In the genomic region with DNA sequence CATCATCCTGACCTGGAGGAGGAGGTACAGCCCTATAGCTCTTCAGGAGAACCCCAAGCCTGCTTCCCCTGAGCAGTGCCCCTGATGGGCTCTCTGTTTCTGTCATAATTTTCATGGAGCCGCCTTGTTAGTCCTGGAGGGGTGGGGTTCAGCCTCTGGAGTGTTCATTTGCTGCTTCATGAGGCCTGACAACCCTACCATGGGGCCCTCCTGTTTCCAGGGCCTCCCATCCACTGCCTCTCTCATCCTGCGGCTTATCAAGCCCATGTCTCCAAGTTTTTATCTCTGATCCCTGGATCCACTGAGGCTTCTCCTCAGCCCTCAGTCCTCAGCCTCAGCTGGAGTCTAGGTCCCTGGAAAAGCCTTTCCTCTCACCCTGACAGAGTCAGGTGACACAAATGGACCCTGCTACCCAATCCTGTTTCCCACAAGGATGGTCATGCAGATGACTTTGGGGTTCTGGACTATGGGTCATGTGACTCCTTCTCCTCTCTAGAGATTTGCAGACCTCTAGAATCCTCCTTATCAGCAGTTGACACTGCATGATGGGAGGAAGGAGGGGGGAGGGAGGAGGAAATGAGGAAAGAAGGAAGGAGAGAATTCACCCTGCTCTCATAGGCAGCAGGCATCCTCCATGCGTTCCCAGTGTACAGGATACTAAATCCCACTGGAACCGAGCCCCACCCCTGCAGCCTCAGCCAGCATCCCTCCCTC, we compare ENCODE assay signal across 26 mouse cellular contexts. TPM values are rescaled to one million over a fixed set of nuclear protein-coding genes. Genes with fewer than 3 reads are reported as not detected.
DNase-seq lines count a peak whose midpoint lies in the region; ATAC-seq and TF ChIP-seq lines count a peak whose summit lies in the region.
"Had no signal": no experiment of that assay in that cellular context is flagged by ENCODE, and none has a peak within 500 bp of the region (broad histone marks: within the 10 kb centered on the region; RNA-seq: fewer than 3 reads in every experiment).

No protein-coding gene starts in this region.

- peak overlapping the region; percentile 29 for H3K9ac ChIP-seq in liver, embryonic 16.5 days (ENCODE audit: low read depth, low read length)
- H3K9ac ChIP-seq: embryonic facial prominence, embryonic 12.5 days; limb, embryonic 13.5 days; lung, embryonic 15.5 days; midbrain, embryonic 12.5 days had no signal

- DNase-seq in 416B (ENCODE audit: low read depth) = peak; percentile 80
- no peak for DNase-seq in right cerebral cortex, adult 18-20 months
- no peak for DNase-seq in thymus, postnatal 36 days
- no peak for DNase-seq in frontal cortex, postnatal 36 days (ENCODE audit: low spot score in 2 of 2)
- DNase-seq: adrenal gland, postnatal 36 days; cerebellum, adult 8-10 months; kidney, adult 9 months; kidney, postnatal 36 days; lung, postnatal 4 days; right cerebral cortex, postnatal 14 days; spleen, adult 18-20 months; thymus, adult 2 months had no signal

- H3K4me3 ChIP-seq in C2C12 (ENCODE audit: insufficient read depth, poor library complexity, severe bottlenecking) = no peak overlapping the region
- H3K4me3 ChIP-seq in liver, embryonic 16.5 days (ENCODE audit: low read depth, low read length) = no peak overlapping the region
- H3K4me3 ChIP-seq: embryonic facial prominence, embryonic 12.5 days; limb, embryonic 13.5 days; lung, embryonic 15.5 days; midbrain, embryonic 12.5 days had no signal

- no peaks in the 10 kb centered on the region for H3K9me3 ChIP-seq in liver, embryonic 16.5 days (replicated peaks; ENCODE audit: control insufficient read depth, low read length)
- H3K9me3 ChIP-seq: embryonic facial prominence, embryonic 12.5 days; limb, embryonic 13.5 days; lung, embryonic 15.5 days; midbrain, embryonic 12.5 days had no signal

- H3K4me2 ChIP-seq in liver, embryonic 16.5 days (ENCODE audit: low read depth, low read length) = peak overlapping the region; percentile 6; the same call in 1 of the 2 replicates
- H3K4me2 ChIP-seq: embryonic facial prominence, embryonic 12.5 days; limb, embryonic 13.5 days; lung, embryonic 15.5 days; midbrain, embryonic 12.5 days had no signal

- H3K4me1 ChIP-seq in liver, embryonic 16.5 days (ENCODE audit: control insufficient read depth, low read depth, low read length) = peaks cover 17% of the 10 kb centered on the region
- H3K4me1 ChIP-seq: embryonic facial prominence, embryonic 12.5 days; lung, embryonic 15.5 days; midbrain, embryonic 12.5 days had no signal

- H3K36me3 ChIP-seq in C2C12 (ENCODE audit: control insufficient read depth, insufficient read depth) = no peaks in the 10 kb centered on the region
- no peaks in the 10 kb centered on the region for H3K36me3 ChIP-seq in liver, embryonic 16.5 days (ENCODE audit: control insufficient read depth, insufficient read depth)
- H3K36me3 ChIP-seq: embryonic facial prominence, embryonic 12.5 days; limb, embryonic 13.5 days; lung, embryonic 15.5 days; midbrain, embryonic 12.5 days had no signal

- no peaks in the 10 kb centered on the region for H3K79me2 ChIP-seq in C2C12 (ENCODE audit: control insufficient read depth, insufficient read depth)

- peak overlapping the region; percentile 21; the same call in 1 of the 2 replicates for H3K27ac ChIP-seq in liver, embryonic 16.5 days (ENCODE audit: low read length)
- H3K27ac ChIP-seq: embryonic facial prominence, embryonic 12.5 days; hindbrain, postnatal 0 days; limb, embryonic 13.5 days; lung, embryonic 15.5 days; midbrain, embryonic 12.5 days had no signal

- H3K27me3 ChIP-seq in C2C12 (ENCODE audit: control insufficient read depth, insufficient read depth, insufficient read length) = no peaks in the 10 kb centered on the region
- no peaks in the 10 kb centered on the region for H3K27me3 ChIP-seq in liver, embryonic 16.5 days (ENCODE audit: control insufficient read depth, insufficient read depth, low read depth, low read length)
- H3K27me3 ChIP-seq: lung, embryonic 15.5 days had no signal

- no peak overlapping the region for H3ac ChIP-seq in C2C12 (ENCODE audit: control insufficient read depth, insufficient read length, low read depth)

- peak; percentile 30; the same call in 1 of the 2 replicates for ATAC-seq in common myeloid progenitor, adult 5-6 weeks (replicated peaks; ENCODE audit: low read depth, poor library complexity, severe bottlenecking)
- peak; percentile 70 for ATAC-seq in liver, embryonic 16.5 days (ENCODE audit: low read depth)
- ATAC-seq: CD4-positive, CD25-positive, alpha-beta regulatory T cell, adult 4 months; forebrain, embryonic 16.5 days; hindbrain, postnatal 0 days had no signal

- TF ChIP-seq CTCF in C2C12 (IDR thresholded peaks at IDR 0.05; ENCODE audit: control insufficient read depth, insufficient read depth, insufficient read length) = no peak

- 17% methylated on average over 4 of the region's 4 CpGs for WGBS in liver, embryonic 16.5 days (ENCODE audit: insufficient replicate concordance)

- H3K79me3 ChIP-seq in C2C12 (ENCODE audit: low read depth) = no peaks in the 10 kb centered on the region

TF ChIP-seq in C2C12, 6 proteins besides CTCF, POLR2A, EP300 and RAD21:
- TF ChIP-seq USF1 (IDR thresholded peaks at IDR 0.05; ENCODE audit: low read depth) = peak; percentile 11
- no peak for TF ChIP-seq FOSL1 (IDR thresholded peaks at IDR 0.05; ENCODE audit: insufficient read depth, low read length, poor library complexity, severe bottlenecking)

RNA-seq across cellular contexts. Expression of gene Runx3, which starts 59.3 kb away (rescaled TPM):
- polyA plus RNA-seq in C2C12 (2012; fragmentation: generic; extraction: Trizol) = 19.5 TPM
- 8.9 and 20.1 TPM in 2 replicates for total RNA-seq in common myeloid progenitor, adult 5-6 weeks (2017)
- 0.60 and 0.61 TPM in 2 replicates for polyA plus RNA-seq in liver, embryonic 16.5 days (2015; fragmentation: Nextera tagmentation; extraction: Ambion mirVana)
- total RNA-seq: hindbrain, postnatal 0 days; layer of hippocampus, postnatal 25 days; left cerebral cortex, postnatal 14 days had no signal
- polyA plus RNA-seq: cortical plate, adult 2 months; forebrain, embryonic 16.5 days; hindbrain, postnatal 0 days; midbrain, embryonic 12.5 days; neural tube, embryonic 14.5 days had no signal

Comparison
In these comparisons a context has a peak if more than half of its experiments do, and no peak if none do; other contexts are left out.
1. RNA of gene Runx3, which starts 59.3 kb away (polyA plus RNA-seq): 19.5 TPM in C2C12 (single experiment); 0.60 to 0.61 TPM in liver, embryonic 16.5 days; every median in the first group is over 10 times any median in the second.